Mouse (Mus musculus) cerebral cortex, adult 2 months (tissue): Measurements from ENCODE around the gene Galnt6.

Source experiments
- WGBS: fragments of 180-500 bp; shearing (Covaris S2); methylation state at CpG from one replicate; pipeline ENCODE4 v1.1.7; 2018; 5-methylcytosine and 5-hydroxymethylcytosine counted together

Galnt6 gene

GRCm38 (mm10) chr15:100729281-100729985, at the start of gene Galnt6:
TSS of gene Galnt6 (minus strand) at chr15:100729376.
- WGBS, result 11% methylated on average over 54 of the region's 57 CpGs

GRCm38 (mm10) chr15:100777020-100778016, 48.1 kb upstream of the Galnt6 start:
- 43% methylated on average over 32 of the region's 32 CpGs for WGBS

GRCm38 (mm10) chr15:100776424-100776823, 47.2 kb upstream of the Galnt6 start:
- 74% methylated on average over 3 of the region's 3 CpGs for WGBS

- WGBS, result 57% methylated on average over 19 of the region's 19 CpGs
These were observed 46.3 kb upstream of the Galnt6 start for GRCm38 (mm10) chr15:100775189-100776166.

- WGBS, result 97% methylated on average over 6 of the region's 6 CpGs
These were observed 44.7 kb upstream of the Galnt6 start for GRCm38 (mm10) chr15:100773859-100774258.

GRCm38 (mm10) chr15:100772685-100773084, 43.5 kb upstream of the Galnt6 start:
- WGBS, result 88% methylated on average over 4 of the region's 4 CpGs

GRCm38 (mm10) chr15:100770338-100770737, 41.2 kb upstream of the Galnt6 start:
- WGBS, result 87% methylated on average over 5 of the region's 5 CpGs

GRCm38 (mm10) chr15:100769023-100769422, 39.8 kb upstream of the Galnt6 start:
- 91% methylated on average over 4 of the region's 4 CpGs for WGBS

GRCm38 (mm10) chr15:100767851-100768250, 38.7 kb upstream of the Galnt6 start:
- WGBS, result 75% methylated on average over 13 of the region's 13 CpGs

GRCm38 (mm10) chr15:100766826-100767225, 37.6 kb upstream of the Galnt6 start:
- WGBS, result 62% methylated on average over 9 of the region's 9 CpGs

- WGBS, result 81% methylated on average over 16 of the region's 16 CpGs
These were observed 35.2 kb upstream of the Galnt6 start for GRCm38 (mm10) chr15:100764163-100764951.

GRCm38 (mm10) chr15:100762649-100763048, 33.5 kb upstream of the Galnt6 start:
- 17% methylated on average over 8 of the region's 8 CpGs for WGBS

- WGBS, result under 1% methylated on average over 64 of the region's 64 CpGs
These were observed 32.4 kb upstream of the Galnt6 start, which contains the start of gene Slc4a8 for GRCm38 (mm10) chr15:100761419-100762185. TSS of gene Slc4a8 (plus strand) at chr15:100761747.

GRCm38 (mm10) chr15:100761036-100761418, 31.9 kb upstream of the Galnt6 start:
- WGBS, result 10% methylated on average over 9 of the region's 9 CpGs

GRCm38 (mm10) chr15:100759286-100759685, 30.1 kb upstream of the Galnt6 start:
- 88% methylated on average over 10 of the region's 10 CpGs for WGBS

GRCm38 (mm10) chr15:100757527-100757978, 28.4 kb upstream of the Galnt6 start:
- WGBS, result 10% methylated on average over 7 of the region's 7 CpGs

- WGBS, result 36% methylated on average over 3 of the region's 3 CpGs
These were observed 26.9 kb upstream of the Galnt6 start for GRCm38 (mm10) chr15:100755881-100756624.

GRCm38 (mm10) chr15:100755498-100755859, 26.3 kb upstream of the Galnt6 start:
- WGBS, result 15% methylated on average over 6 of the region's 8 CpGs
